Mouse (Mus musculus): ENCODE data around the gene C1qa.

DNA sequence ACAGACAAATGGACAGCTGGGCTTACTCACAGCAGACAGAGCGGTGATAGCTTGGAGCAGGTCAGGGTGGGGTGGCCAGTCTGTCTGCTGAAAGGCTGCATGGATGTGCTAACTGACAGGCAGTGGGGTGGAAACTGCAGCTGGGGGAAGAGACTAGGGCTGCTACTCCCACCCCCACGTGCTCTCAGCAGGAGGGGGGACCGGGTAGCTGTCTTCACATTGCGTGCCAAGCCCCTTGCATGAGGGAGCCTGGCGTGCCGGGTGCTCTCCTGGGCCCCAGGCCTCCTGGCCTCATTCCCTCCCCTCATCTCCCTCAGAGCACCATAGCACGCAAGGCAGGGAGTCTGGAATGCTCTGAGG lies 18.5 kb upstream of the C1qa start:
- TF ChIP-seq MYOD1 (IDR thresholded peaks at IDR 0.05; ENCODE audit: control insufficient read depth, insufficient read length, low read depth) (no peak), CTCF (IDR thresholded peaks at IDR 0.05; ENCODE audit: control insufficient read depth, insufficient read depth, insufficient read length) (no peak), MAX (IDR thresholded peaks at IDR 0.05) (no peak), USF1 (IDR thresholded peaks at IDR 0.05; ENCODE audit: low read depth) (no peak)

Measured in C2C12 (cell line).